Mouse (Mus musculus) macrophage (primary cell): ENCODE measurements around the gene Cyp39a1. TPM values are rescaled to one million over a fixed set of nuclear protein-coding genes. Genes with fewer than 3 reads are reported as not detected.

Experiments
- H3K27ac ChIP-seq: fragments of 350-480 bp; formaldehyde crosslinking; 2 replicates; pipeline ENCODE4 v1.9.0; 2021
- H3K36me3 ChIP-seq: fragments of 350-480 bp; formaldehyde crosslinking; 2 replicates; pipeline ENCODE4 v1.9.0; 2021; ENCODE audit errors: inconsistent target
- H3K4me3 ChIP-seq: fragments of 350-480 bp; formaldehyde crosslinking; 2 replicates; pipeline ENCODE4 v1.9.0; 2021; ENCODE audit errors: inconsistent target
- H3K79me2 ChIP-seq: fragments of 350-480 bp; formaldehyde crosslinking; 2 replicates; pipeline ENCODE4 v1.9.0; 2021; ENCODE audit errors: inconsistent target
- WGBS: methylation state at CpG from one replicate; pipeline ENCODE4 v1.1.7; 2026; ENCODE audit warnings: inconsistent platforms; ENCODE audit not compliant: missing documents; 5-methylcytosine and 5-hydroxymethylcytosine counted together
- polyA plus RNA-seq: library from polyadenylated mRNA; stranded (reverse); fragments of 250-400 nt; gene quantifications from 3 replicates; pipeline ENCODE4 v1.2.4, GENCODE M21; 2018; ENCODE audit warnings: inconsistent platforms

Gene Cyp39a1
- polyA plus RNA-seq, 1 experiment from 2014 or later: 0.16 TPM

DNA sequence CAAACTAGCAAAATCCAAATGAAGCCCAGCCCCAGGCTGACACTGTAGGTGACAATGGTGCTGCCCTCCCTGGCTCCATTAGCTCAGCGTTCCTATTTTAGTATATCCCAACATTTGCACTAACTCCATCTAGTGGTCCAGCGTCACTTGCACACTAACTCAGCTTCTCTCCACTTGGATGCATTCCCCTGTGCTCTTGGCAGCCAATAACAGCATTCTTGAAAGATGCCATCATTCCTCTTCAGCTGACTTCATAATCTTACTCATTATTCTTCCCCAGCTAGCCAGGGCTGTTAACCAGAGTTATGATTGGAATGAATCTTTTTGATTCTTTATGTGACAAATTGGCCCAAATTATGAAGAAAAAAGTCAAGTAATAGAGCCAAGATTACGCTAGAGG lies 40.0 kb downstream of the Cyp39a1 start:
- no peak overlapping the region for H3K27ac ChIP-seq
- H3K4me3 ChIP-seq: no peak overlapping the region
- 84% methylated on average over 3 of the region's 3 CpGs for WGBS
- no peaks in the 10 kb centered on the region for H3K36me3 ChIP-seq
- no peaks in the 10 kb centered on the region for H3K79me2 ChIP-seq

DNA sequence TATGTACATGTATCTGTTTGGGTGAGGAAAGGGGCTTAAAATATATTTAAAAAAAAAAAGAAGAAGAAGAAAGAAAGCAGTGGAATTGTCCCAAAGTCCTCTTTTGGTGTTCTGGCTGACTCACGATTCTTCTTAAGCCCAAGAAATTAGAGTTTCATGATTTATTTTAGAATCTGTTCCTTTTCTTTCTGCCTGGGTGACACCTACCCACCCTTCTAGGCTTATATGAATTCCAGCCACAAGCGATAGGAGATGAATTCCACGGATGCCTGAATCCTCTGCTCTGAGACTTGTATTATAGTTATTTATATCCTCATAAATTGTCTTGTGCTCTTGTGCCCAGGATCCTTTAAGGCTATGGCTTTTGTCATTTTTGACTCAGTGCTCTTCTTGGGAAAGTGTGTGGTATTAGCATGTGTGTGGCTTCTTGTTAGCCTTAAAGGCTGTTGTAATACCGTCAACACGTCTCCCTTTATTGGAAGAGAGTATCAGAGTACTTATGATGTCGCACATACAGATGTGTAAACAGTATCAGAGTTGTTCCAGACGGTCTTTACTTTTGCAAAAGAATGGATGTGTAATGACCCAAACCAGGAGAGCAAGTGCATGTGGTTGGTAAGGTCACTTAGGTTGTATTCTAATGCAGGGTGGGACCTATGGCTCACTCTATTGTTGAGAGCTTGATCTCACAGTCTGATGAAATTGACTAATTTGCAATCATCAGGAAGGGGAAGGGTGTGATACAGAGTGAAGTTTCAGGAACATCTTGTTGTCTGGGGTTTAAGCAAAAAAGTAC lies 44.5 kb downstream of the Cyp39a1 start:
- WGBS: 92% methylated on average over 7 of the region's 7 CpGs
- no peak overlapping the region for H3K27ac ChIP-seq
- no peak overlapping the region for H3K4me3 ChIP-seq
- H3K36me3 ChIP-seq: no peaks in the 10 kb centered on the region
- no peaks in the 10 kb centered on the region for H3K79me2 ChIP-seq

DNA sequence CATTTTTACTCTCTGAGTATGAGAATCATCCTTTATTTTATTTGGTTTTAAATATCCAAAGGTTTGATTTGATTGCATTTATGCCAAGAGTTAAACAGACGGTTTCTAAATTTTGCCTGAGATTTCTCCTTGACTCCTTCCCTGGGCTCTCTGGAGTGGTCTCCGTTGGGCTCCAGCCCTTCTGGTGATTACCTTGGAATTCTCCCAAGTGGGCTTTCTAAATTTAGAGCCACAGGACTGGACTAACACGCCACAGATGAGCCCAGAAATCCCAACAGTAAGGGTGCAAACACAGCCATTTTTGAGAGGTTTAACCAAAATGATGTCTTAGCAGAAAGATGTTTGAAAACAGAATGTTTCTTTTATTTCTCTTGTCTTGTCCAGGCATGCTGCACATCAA lies 47.0 kb downstream of the Cyp39a1 start:
- no peaks in the 10 kb centered on the region for H3K36me3 ChIP-seq
- no peak overlapping the region for H3K27ac ChIP-seq
- no peaks in the 10 kb centered on the region for H3K79me2 ChIP-seq
- H3K4me3 ChIP-seq: no peak overlapping the region
- WGBS: 92% methylated on average over 3 of the region's 3 CpGs

DNA sequence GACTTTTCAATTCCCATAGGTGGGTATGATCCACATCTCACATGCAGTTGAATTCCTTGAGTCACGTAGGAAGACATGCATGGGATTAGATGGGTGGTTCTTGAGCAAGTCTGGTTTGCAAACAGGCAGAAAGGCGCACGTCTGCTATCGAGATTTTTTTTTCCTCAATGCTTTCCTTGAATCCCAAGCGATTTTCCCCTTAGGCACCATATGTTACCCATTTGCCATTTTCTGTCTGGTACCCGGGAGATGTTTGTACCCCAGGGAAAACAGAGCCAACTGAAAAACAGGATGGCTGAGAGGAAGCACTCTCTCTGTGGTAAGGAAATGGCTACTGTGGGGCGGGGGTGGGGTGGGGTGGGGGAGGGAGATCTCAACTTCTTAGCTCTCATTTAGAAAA lies 49.4 kb downstream of the Cyp39a1 start:
- H3K4me3 ChIP-seq: no peak overlapping the region
- 63% methylated on average over 7 of the region's 7 CpGs for WGBS
- H3K36me3 ChIP-seq: no peaks in the 10 kb centered on the region
- H3K79me2 ChIP-seq: no peaks in the 10 kb centered on the region
- H3K27ac ChIP-seq: no peak overlapping the region

DNA sequence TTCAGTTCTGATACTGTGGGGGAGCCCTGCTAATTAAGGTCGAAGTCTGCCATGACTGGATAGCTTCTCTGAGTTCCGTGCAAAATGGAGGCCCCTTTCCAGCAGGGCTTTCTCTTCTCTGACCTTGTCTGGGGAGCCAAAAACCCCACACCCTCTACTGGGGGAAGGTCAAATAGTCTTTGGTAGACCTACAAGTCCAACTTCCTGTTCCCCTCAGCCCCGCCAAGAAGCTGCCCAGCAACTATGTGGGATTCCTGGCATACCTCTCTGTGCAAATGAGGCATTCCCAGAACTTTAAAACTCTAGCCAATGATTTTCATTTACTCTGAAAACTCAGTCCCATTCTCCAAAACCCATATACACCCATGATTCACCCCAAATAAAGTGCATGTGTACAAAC lies 52.2 kb downstream of the Cyp39a1 start:
- WGBS: 80% methylated on average over 3 of the region's 3 CpGs
- Histone ChIP-seq H3K27ac (no peak overlapping the region), H3K36me3 (no peaks in the 10 kb centered on the region)

DNA sequence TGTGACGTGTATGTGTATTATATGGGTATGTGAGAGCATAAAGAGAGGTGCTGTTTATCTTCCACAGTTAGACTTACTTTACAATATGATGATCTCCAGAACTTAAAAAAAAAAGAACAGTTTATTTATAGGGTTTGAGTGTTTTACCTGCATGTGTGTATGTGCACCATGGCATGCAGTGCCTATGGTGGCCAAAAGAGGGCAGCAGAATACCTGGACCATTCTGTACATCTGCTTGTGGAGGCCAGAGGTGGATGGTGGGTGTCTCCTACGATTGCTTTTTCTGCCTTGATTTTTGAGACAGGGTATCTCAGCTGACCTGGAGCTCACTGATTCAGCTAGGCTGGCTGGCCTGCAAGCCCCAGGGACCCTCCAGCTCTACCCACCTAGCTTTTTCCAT lies 57.3 kb downstream of the Cyp39a1 start:
- Histone ChIP-seq H3K79me2 (no peaks in the 10 kb centered on the region), H3K4me3 (no peak overlapping the region), H3K36me3 (no peaks in the 10 kb centered on the region), H3K27ac (no peak overlapping the region)
- WGBS: 87% methylated on average over 2 of the region's 2 CpGs

More for the DNA sequence above, 52.2 kb downstream of the Cyp39a1 start:
- Histone ChIP-seq H3K79me2 (no peaks in the 10 kb centered on the region), H3K4me3 (no peak overlapping the region)

DNA sequence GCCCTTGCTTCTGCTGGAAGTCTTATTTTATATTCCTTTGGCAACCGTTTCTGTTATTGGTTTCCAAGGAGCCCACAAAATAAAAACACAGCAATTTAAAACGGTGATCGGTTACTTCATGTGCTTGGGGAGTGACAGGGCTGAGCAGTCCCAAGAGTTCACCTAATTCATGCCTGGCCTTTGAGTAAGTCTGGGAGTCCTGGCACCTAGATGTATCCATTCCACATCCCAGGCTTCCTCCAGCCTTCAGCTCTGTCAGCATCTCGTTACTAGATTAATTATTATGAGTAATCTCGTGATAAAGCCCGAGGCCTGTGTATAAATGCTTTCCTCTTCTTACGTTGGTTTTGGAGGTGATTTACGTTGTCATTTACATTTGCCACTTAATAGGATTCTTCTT lies 64.1 kb downstream of the Cyp39a1 start:
- Histone ChIP-seq H3K79me2 (no peaks in the 10 kb centered on the region), H3K27ac (no peak overlapping the region), H3K4me3 (no peak overlapping the region), H3K36me3 (no peaks in the 10 kb centered on the region)
- WGBS: 93% methylated on average over 8 of the region's 8 CpGs

DNA sequence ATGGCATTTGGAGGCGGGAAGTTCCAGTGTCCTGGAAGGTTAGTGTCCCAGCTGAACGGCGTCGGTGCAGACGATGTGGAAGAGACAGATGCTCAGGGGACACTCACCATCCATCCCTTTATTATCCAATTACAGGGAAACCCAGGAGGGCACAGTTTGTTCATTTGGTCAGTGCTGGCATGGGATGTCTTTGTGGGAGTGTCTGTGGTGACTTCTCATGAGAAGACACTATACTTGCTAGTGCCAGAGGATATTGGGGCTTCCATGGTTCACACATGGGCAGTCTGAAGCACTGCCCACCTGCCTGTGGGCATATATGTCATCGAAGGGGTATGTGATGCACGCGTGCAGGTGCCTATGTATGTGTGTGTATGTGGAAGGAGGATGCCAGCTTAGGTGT lies 64.8 kb downstream of the Cyp39a1 start:
- Histone ChIP-seq H3K4me3 (no peak overlapping the region), H3K27ac (no peak overlapping the region), H3K36me3 (no peaks in the 10 kb centered on the region), H3K79me2 (no peaks in the 10 kb centered on the region)
- 95% methylated on average over 8 of the region's 8 CpGs for WGBS

DNA sequence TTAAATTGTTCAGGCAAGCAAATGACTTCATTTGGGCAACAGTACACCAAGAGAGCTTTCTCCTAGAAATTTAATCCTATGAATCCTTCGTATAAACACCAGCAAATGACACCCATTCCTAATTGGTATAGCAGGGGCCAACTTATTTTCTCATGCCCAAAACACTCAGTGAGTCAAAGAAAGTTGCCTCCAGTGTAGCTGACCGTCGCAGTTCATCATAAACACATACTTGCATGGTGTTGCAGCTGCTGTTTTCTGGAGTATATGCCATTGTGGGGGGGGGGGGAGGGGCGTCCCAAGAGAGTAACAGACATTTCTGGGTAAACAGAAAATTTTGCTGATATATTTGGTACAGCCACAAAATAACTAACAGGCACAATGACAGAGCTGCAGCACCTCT lies 67.0 kb downstream of the Cyp39a1 start:
- Histone ChIP-seq H3K79me2 (no peaks in the 10 kb centered on the region), H3K27ac (no peak overlapping the region), H3K36me3 (no peaks in the 10 kb centered on the region), H3K4me3 (no peak overlapping the region)
- 84% methylated on average over 4 of the region's 4 CpGs for WGBS

DNA sequence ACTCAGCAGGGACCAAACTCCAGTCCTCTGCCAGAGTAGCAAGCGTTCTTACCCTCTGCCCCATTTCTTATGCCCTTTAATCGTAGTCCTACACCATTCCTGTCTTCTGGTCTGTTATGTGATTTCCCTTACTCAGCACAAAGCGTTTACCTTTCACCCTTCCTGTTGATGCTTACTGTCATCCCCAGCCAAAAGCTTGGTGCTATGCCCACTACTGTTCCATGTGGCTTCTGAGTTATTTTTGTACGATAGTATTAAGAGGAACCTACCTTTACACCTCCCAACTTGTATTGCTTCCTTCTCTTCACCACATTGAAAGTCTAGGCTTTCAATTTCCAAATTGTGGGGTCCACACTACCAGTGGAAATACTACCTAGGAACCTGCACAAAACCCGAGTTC lies 76.7 kb downstream of the Cyp39a1 start:
- Histone ChIP-seq H3K79me2 (no peaks in the 10 kb centered on the region), H3K27ac (no peak overlapping the region), H3K4me3 (no peak overlapping the region), H3K36me3 (no peaks in the 10 kb centered on the region)
- WGBS: 70% methylated on average over 5 of the region's 5 CpGs

DNA sequence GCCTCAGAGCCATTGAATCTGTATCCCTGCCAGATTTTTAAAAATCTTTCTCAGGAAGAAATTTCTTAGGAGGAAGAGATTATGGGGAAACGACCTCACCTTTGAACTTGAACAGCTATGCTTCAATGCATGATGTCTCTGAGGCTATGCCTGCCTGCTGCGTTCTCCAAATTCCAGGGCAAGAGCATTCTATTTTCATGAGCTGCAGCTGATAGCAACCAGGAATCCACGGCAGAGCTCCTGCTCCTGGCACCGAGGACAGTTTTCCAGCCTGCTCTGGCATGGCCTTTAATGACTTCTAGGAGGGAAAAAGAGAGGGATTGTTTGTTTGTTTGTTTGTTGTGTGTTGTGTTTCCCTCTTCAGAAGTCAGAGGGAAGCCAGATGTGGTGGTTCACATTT lies 77.2 kb downstream of the Cyp39a1 start:
- WGBS: 78% methylated on average over 4 of the region's 4 CpGs
- H3K4me3 ChIP-seq: no peak overlapping the region
- no peak overlapping the region for H3K27ac ChIP-seq
- no peaks in the 10 kb centered on the region for H3K36me3 ChIP-seq
- H3K79me2 ChIP-seq: no peaks in the 10 kb centered on the region

DNA sequence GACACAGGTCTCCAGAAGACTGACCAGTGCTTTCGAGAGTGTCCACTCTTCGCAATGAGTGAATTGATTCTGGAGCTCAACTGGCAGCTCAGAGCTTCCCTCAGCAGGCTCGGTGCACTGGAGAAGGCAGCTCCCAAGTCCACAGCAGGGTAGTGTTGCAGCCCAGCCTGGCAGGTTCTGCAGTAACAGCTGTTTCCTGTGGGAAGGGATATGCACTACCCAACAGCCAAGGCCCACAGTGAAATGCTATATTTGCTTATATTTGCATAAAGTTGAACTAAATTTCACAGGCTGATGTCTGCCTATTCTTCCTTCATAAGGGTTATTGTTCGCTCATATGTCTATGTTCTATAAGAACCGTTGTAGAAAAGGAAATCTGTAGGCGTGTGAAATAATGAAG lies 83.9 kb downstream of the Cyp39a1 start:
- H3K36me3 ChIP-seq: no peaks in the 10 kb centered on the region
- WGBS: 65% methylated on average over 6 of the region's 6 CpGs
- no peak overlapping the region for H3K27ac ChIP-seq
- H3K79me2 ChIP-seq: no peaks in the 10 kb centered on the region
- H3K4me3 ChIP-seq: no peak overlapping the region

DNA sequence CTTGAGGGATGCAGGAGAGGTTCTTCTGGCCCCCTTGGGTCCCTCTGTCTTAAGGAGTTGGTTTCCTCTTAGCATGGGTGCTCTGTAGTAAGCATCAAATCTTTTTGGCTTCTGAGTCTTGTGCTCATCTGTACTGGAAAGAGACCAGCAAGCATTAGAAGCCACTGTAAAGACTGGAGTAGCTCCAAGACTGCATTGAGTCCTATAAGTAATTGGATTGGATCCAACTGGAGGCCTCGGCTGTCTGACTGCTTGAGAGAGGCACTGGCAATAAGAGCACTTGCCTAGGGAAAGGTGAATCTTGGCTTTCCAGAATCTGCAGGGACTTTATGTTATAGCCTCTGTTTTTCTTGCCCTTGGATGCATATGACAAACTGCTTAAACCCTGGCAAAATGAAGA lies 85.6 kb downstream of the Cyp39a1 start:
- no peaks in the 10 kb centered on the region for H3K36me3 ChIP-seq
- 92% methylated on average over 1 of the region's 1 CpGs for WGBS
- H3K79me2 ChIP-seq: no peaks in the 10 kb centered on the region
- H3K4me3 ChIP-seq: no peak overlapping the region
- H3K27ac ChIP-seq: no peak overlapping the region

DNA sequence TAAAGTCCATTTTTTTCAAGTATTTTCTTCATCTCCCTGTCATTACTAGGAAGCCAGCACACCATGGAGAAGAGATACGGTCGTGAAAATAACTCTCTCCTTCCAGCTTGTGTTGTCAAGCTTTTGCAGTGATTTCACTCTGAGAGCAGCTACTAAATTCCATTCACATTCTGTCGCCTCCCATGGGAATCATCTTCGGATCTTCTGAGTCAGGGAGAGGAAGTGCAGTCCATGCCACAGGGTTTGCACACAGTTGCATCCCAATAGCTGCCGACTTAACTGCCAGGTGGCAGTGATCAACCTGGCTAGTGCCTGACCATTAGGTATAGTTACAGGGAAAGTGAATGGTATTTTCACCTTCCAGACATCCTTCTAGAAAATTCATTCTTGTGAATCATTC lies 87.5 kb downstream of the Cyp39a1 start:
- H3K36me3 ChIP-seq: no peaks in the 10 kb centered on the region
- no peak overlapping the region for H3K27ac ChIP-seq
- H3K4me3 ChIP-seq: no peak overlapping the region
- 94% methylated on average over 5 of the region's 5 CpGs for WGBS
- no peaks in the 10 kb centered on the region for H3K79me2 ChIP-seq

DNA sequence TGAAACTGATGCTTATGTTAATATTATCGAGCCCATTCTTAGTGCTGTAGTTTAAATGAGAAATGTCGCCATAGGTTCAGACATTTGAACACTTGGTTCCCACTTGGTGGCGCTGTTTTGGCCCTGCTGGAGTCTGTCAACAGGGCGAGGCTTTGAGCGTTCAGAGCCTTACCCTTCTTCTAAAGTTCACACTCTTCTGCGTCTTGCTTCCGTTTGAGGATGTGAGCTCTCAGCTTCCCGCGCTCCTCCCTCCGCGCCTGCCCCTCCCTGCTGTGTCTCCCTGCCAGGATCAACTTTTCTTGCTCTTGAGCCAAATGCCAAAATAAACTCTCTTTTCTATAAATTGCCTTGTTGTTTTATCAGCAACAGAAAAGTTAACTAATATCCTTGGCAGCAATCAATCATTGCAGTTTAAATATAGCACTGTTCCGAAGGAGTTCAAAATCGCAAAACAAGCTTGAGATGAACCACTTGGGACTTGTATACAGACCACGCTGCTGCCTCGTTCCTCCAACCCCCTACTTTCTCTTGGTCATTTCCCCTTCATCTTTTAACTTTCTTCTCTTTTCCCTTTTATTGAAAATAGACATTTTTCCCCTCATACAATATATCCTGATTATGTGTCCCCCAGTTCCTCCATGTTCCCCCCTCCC lies 91.5 kb downstream of the Cyp39a1 start:
- Histone ChIP-seq H3K27ac (no peak overlapping the region), H3K36me3 (no peaks in the 10 kb centered on the region), H3K79me2 (no peaks in the 10 kb centered on the region), H3K4me3 (no peak overlapping the region)
- WGBS: 21% methylated on average over 15 of the region's 15 CpGs
